Mouse (Mus musculus): Measurements from ENCODE around the gene Clstn3. TPM values are rescaled to one million over a fixed set of nuclear protein-coding genes. Genes with fewer than 3 reads are reported as not detected.
A peak's percentile ranks its signal among the peaks of the same experiment; 100 is the strongest.

Gene Clstn3
- polyA plus RNA-seq, 1 experiment, result 4.6 TPM

DNA sequence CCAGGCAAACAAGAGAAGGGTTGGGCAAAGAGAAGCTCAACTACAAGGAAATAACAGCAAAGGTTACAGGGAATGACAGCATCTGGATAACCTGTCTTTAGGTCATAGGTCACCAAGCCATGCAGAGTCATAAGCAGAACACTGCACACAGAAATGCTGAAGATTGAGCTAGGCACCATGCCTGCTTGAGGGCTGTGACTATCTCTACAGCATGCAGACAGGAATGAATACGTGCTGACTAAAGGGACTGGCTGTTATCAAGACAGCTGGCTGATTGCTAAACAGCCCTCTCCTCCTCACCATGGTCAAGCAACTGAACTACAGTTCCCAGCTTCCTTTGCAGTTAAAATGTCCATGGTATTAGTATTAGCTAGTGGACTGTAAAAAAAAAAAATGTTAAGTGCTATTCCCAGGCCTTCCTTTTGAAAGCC is 40.5 kb downstream of the Clstn3 start:
- Histone ChIP-seq H3K4me1 (ENCODE audit: control insufficient read depth, insufficient read depth, low read length) (peaks cover 2% of the 10 kb centered on the region), H3K4me3 (replicated peaks; ENCODE audit: control insufficient read depth, low read depth, low read length) (no peak overlapping the region), H3K27ac (ENCODE audit: control insufficient read depth, insufficient read depth, low read depth, low read length, poor library complexity) (no peak overlapping the region)
- 14% methylated on average over 1 of the region's 1 CpGs for WGBS
- TF ChIP-seq CTCF (IDR thresholded peaks at IDR 0.05; ENCODE audit: control insufficient read depth, insufficient read depth, low read length) (no peak), POLR2A (IDR thresholded peaks at IDR 0.05; ENCODE audit: borderline replicate concordance, control insufficient read depth, low read depth, low read length) (no peak)

GRCm38 (mm10) chr6:124418686-124419085 is 45.9 kb downstream of the Clstn3 start:
- WGBS, result 79% methylated on average over 3 of the region's 3 CpGs
- TF ChIP-seq POLR2A (IDR thresholded peaks at IDR 0.05; ENCODE audit: borderline replicate concordance, control insufficient read depth, low read depth, low read length), result no peak
- TF ChIP-seq CTCF (IDR thresholded peaks at IDR 0.05; ENCODE audit: control insufficient read depth, insufficient read depth, low read length), result no peak

DNA sequence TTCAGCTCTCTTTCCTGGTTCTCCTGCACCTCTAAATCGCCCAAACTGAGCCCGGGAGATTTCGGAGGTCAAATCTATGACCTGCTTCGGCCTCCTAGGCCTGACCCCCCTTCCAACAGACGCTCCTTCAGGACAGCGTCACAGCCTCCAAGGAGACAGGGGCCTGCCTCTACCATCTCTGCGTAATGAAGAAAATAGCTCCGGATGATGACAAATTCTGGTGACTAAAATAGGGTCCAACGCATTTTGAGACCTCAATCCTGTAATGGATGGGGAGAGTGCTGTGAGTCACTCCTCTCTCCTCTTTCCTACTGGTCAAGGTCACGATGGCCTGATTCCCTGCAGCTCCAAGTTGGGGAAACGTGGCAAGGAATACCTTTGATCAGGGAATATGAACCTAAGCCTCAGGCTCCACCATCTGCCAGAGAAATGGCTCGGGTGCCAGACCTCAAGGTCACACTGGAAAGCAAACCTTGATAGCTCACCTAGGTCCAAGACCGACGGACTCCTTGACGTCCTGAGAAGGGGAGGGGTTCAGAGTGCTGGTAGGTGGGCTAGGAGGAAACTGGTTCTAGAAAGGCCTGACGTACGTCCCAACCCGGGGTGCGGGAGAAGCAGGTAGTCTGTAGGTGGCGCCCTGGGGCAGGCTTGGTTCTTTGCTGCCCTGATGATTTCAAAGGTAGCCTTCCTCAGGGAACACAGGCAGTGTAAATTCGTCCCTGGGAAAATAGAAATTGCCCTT is 49.1 kb downstream of the Clstn3 start:
- H3K4me3 ChIP-seq (replicated peaks; ENCODE audit: control insufficient read depth, low read depth, low read length), result peak overlapping the region; percentile 78
- TF ChIP-seq CTCF (IDR thresholded peaks at IDR 0.05; ENCODE audit: control insufficient read depth, insufficient read depth, low read length), result peak; percentile 78
- no peak for TF ChIP-seq POLR2A (IDR thresholded peaks at IDR 0.05; ENCODE audit: borderline replicate concordance, control insufficient read depth, low read depth, low read length)
- H3K4me1 ChIP-seq (ENCODE audit: control insufficient read depth, insufficient read depth, low read length), result no peaks in the 10 kb centered on the region; the same call in 1 of the 2 replicates
- H3K27ac ChIP-seq (ENCODE audit: control insufficient read depth, insufficient read depth, low read depth, low read length, poor library complexity), result peak overlapping the region; percentile 49
- under 1% methylated on average over 21 of the region's 21 CpGs for WGBS

More at GRCm38 (mm10) chr6:124418686-124419085, 45.9 kb downstream of the Clstn3 start:
- Histone ChIP-seq H3K4me3 (replicated peaks; ENCODE audit: control insufficient read depth, low read depth, low read length) (no peak overlapping the region), H3K4me1 (ENCODE audit: control insufficient read depth, insufficient read depth, low read length) (no peaks in the 10 kb centered on the region), H3K27ac (ENCODE audit: control insufficient read depth, insufficient read depth, low read depth, low read length, poor library complexity) (no peak overlapping the region)

DNA sequence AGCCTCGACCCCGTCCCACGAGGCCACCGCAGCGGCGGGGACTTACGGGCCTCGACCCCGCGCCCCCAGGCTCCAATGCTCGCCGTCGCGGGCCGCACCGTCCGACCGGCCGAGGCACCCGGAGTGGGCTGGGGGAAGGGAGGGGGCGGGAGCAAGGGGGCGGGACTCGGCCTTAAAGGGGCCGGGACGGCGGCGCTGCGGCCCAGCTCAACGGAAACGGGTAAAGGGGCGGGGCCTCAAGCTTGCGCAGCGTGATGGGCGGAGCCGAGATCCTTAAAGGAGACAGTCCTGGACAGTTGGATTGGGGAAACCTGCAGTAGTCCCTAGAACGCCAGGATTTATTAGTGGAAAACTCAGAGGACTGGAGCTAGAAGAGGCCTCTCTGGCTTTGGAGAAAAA is 49.7 kb downstream of the Clstn3 start, which contains the start of gene Pex5:
Pex5 (minus strand) TSS at position 141 of the 399 bp plus-strand sequence.
- Histone ChIP-seq H3K4me3 (replicated peaks; ENCODE audit: control insufficient read depth, low read depth, low read length) (peak within 1 kb of the TSS; percentile 78), H3K4me1 (ENCODE audit: control insufficient read depth, insufficient read depth, low read length) (no peaks in the 10 kb centered on the region; the same call in 1 of the 2 replicates), H3K27ac (ENCODE audit: control insufficient read depth, insufficient read depth, low read depth, low read length, poor library complexity) (peak within 1 kb of the TSS; percentile 50)
- WGBS, result 1% methylated on average over 35 of the region's 36 CpGs
- TF ChIP-seq CTCF (IDR thresholded peaks at IDR 0.05; ENCODE audit: control insufficient read depth, insufficient read depth, low read length) (no peak), POLR2A (IDR thresholded peaks at IDR 0.05; ENCODE audit: borderline replicate concordance, control insufficient read depth, low read depth, low read length) (peak; percentile 44; the same call in 1 of the 2 replicates)

DNA sequence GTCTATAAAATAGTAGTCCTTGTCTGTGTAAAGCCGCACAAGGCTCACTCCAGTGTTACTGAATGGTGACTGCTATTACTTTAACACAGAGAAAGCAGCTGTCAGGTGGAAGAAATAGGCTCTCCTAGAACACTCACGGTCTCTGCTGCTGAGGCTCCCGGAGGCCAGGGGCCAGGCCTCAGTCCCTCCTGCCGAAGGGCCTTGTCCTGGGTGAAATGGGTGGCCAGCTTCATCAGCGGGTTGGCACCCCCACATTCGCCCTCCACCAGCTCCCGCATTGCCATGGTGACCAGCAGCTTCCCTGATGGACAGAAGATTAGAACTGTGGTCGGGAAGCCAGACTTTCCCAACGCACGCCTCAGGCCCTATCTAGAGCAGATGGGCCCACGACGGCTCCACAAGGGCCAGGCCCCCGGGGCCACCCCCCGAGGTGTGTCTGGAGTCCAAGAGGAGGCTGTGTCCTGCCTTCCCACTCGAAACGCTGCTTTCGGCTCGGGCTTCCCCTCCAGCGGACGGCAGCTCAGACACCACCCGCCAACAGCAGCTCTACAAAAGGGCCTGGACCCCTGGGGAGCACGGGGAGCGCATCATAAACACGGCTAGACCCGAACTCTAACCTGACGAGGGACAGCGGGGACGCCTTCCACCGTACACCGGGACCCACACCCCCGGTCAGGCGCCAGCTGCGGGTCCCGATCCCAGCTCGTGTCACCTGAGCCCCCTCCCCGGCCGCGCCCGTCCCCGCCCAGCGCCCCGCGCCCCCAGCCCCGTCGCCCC is 50.3 kb downstream of the Clstn3 start:
- peak overlapping the region; percentile 78 for H3K4me3 ChIP-seq (replicated peaks; ENCODE audit: control insufficient read depth, low read depth, low read length)
- 2% methylated on average over 45 of the region's 45 CpGs for WGBS
- TF ChIP-seq CTCF (IDR thresholded peaks at IDR 0.05; ENCODE audit: control insufficient read depth, insufficient read depth, low read length) (no peak), POLR2A (IDR thresholded peaks at IDR 0.05; ENCODE audit: borderline replicate concordance, control insufficient read depth, low read depth, low read length) (peak; percentile 29; the same call in 1 of the 2 replicates)
- no peaks in the 10 kb centered on the region; the same call in 1 of the 2 replicates for H3K4me1 ChIP-seq (ENCODE audit: control insufficient read depth, insufficient read depth, low read length)
- peak overlapping the region; percentile 50 for H3K27ac ChIP-seq (ENCODE audit: control insufficient read depth, insufficient read depth, low read depth, low read length, poor library complexity)

GRCm38 (mm10) chr6:124413770-124414149 is 50.8 kb downstream of the Clstn3 start:
- WGBS, result 47% methylated on average over 3 of the region's 3 CpGs
- H3K4me1 ChIP-seq (ENCODE audit: control insufficient read depth, insufficient read depth, low read length), result no peaks in the 10 kb centered on the region; the same call in 1 of the 2 replicates
- no peak for TF ChIP-seq POLR2A (IDR thresholded peaks at IDR 0.05; ENCODE audit: borderline replicate concordance, control insufficient read depth, low read depth, low read length)
- H3K4me3 ChIP-seq (replicated peaks; ENCODE audit: control insufficient read depth, low read depth, low read length), result no peak overlapping the region
- H3K27ac ChIP-seq (ENCODE audit: control insufficient read depth, insufficient read depth, low read depth, low read length, poor library complexity), result no peak overlapping the region

- TF ChIP-seq POLR2A (IDR thresholded peaks at IDR 0.05; ENCODE audit: borderline replicate concordance, control insufficient read depth, low read depth, low read length) (no peak), CTCF (IDR thresholded peaks at IDR 0.05; ENCODE audit: control insufficient read depth, insufficient read depth, low read length) (no peak)
- H3K4me3 ChIP-seq (replicated peaks; ENCODE audit: control insufficient read depth, low read depth, low read length), result no peak overlapping the region
- H3K4me1 ChIP-seq (ENCODE audit: control insufficient read depth, insufficient read depth, low read length), result no peaks in the 10 kb centered on the region
- H3K27ac ChIP-seq (ENCODE audit: control insufficient read depth, insufficient read depth, low read depth, low read length, poor library complexity), result no peak overlapping the region
- 88% methylated on average over 5 of the region's 5 CpGs for WGBS
Observed at GRCm38 (mm10) chr6:124408355-124408754, 56.2 kb downstream of the Clstn3 start.

DNA sequence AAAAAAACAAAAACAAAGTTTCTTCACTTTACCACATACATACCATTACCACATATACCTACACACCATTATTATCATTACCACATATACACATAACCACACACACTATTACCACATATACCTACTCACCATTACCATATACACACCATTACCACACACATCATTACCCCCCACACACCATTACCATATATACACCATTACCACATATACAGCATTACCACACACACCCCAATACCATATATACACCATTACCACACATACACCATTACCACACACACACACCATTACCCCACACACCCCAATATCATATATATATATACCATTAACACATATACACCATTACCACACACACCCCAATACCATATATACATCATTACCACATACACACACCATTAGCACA is 57.4 kb downstream of the Clstn3 start:
- no peak for TF ChIP-seq CTCF (IDR thresholded peaks at IDR 0.05; ENCODE audit: control insufficient read depth, insufficient read depth, low read length)
- no peak for TF ChIP-seq POLR2A (IDR thresholded peaks at IDR 0.05; ENCODE audit: borderline replicate concordance, control insufficient read depth, low read depth, low read length)
- H3K4me3 ChIP-seq (replicated peaks; ENCODE audit: control insufficient read depth, low read depth, low read length), result no peak overlapping the region

More for the DNA sequence above, 57.4 kb downstream of the Clstn3 start:
- Histone ChIP-seq H3K27ac (ENCODE audit: control insufficient read depth, insufficient read depth, low read depth, low read length, poor library complexity) (no peak overlapping the region), H3K4me1 (ENCODE audit: control insufficient read depth, insufficient read depth, low read length) (no peaks in the 10 kb centered on the region)

All from bone marrow, adult 2 months (tissue).